ENCODE assay signal across 22 mouse cellular contexts in the genomic region with DNA sequence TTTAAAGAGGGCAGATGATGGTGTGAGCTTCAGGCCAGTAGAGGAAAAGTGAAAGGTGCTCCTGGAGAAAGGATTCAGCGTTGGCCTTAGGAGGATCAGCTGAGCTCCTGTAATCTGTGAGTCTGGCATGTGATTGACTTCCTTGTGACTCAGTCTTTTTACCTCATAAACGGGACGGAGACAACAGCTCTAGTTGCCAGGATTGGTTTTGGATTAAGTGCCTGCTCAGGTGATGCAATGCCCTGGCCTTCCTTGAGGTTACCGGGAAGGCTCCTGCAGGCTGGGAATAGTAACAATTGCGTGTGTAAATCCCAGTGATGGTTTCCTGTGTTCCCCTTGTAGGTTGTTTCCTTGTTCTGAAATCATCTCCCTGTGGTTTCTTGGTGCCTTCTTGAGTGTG. TPM values are rescaled to one million over a fixed set of nuclear protein-coding genes. Genes with fewer than 3 reads are reported as not detected.
A peak's percentile ranks its signal among the peaks of the same experiment; 100 is the strongest.
DNase-seq lines count a peak whose midpoint lies in the region; ATAC-seq and TF ChIP-seq lines count a peak whose summit lies in the region.
"Had no signal": no experiment of that assay in that cellular context is flagged by ENCODE, and none has a peak within 500 bp of the region (broad histone marks: within the 10 kb centered on the region; RNA-seq: fewer than 3 reads in every experiment).

No protein-coding gene starts in this region.

- TF ChIP-seq EP300 in lung, postnatal 0 days (IDR thresholded peaks at IDR 0.05): no peak

- no peak for TF ChIP-seq CTCF in gastrocnemius, adult 2 months (IDR thresholded peaks at IDR 0.05)
- TF ChIP-seq CTCF in lung, postnatal 0 days (IDR thresholded peaks at IDR 0.05): no peak

- no peaks in the 10 kb centered on the region for H3K4me1 ChIP-seq in lung, postnatal 0 days (ENCODE audit: insufficient read depth, low read depth, low read length)
- H3K4me1 ChIP-seq: embryonic facial prominence, embryonic 13.5 days; forebrain, embryonic 13.5 days; forebrain, embryonic 15.5 days had no signal

- H3K36me3 ChIP-seq in lung, postnatal 0 days (ENCODE audit: insufficient read depth, low read length): no peaks in the 10 kb centered on the region
- H3K36me3 ChIP-seq: embryonic facial prominence, embryonic 13.5 days; embryonic facial prominence, embryonic 15.5 days; forebrain, embryonic 15.5 days had no signal

- H3K4me3 ChIP-seq in gastrocnemius, adult 2 months: peak overlapping the region; percentile 46
- no peak overlapping the region for H3K4me3 ChIP-seq in lung, postnatal 0 days (ENCODE audit: low read depth, low read length)
- H3K4me3 ChIP-seq: embryonic facial prominence, embryonic 13.5 days; embryonic facial prominence, embryonic 15.5 days; erythroblast, embryonic 14.5 days; forebrain, embryonic 13.5 days; forebrain, embryonic 15.5 days had no signal

- H3K9me3 ChIP-seq in lung, postnatal 0 days (ENCODE audit: low read length): no peaks in the 10 kb centered on the region; the same call in 1 of the 2 replicates
- H3K9me3 ChIP-seq: embryonic facial prominence, embryonic 13.5 days; embryonic facial prominence, embryonic 15.5 days; forebrain, embryonic 15.5 days had no signal

- no peak overlapping the region for H3K4me2 ChIP-seq in lung, postnatal 0 days (replicated peaks; ENCODE audit: low read depth, low read length)
- H3K4me2 ChIP-seq: embryonic facial prominence, embryonic 13.5 days; embryonic facial prominence, embryonic 15.5 days; forebrain, embryonic 13.5 days; forebrain, embryonic 15.5 days had no signal

- DNase-seq in gastrocnemius, adult 2 months: peak; percentile 18
- DNase-seq in gastrocnemius, adult 8-10 months (ENCODE audit: low spot score in 2 of 2): no peak
- peak; percentile 12 for DNase-seq in lung, postnatal 36 days
- DNase-seq in lung, postnatal 0 days (ENCODE audit: low spot score): no peak
- DNase-seq in fat pad, adult 2 months (ENCODE audit: extremely low read depth, low read depth, low spot score): peak; percentile 89
- no peak for DNase-seq in ovary, postnatal 14 days (ENCODE audit: low spot score)
- no peak for DNase-seq in kidney, adult 11 months
- DNase-seq: adrenal gland, adult 8-10 months; adrenal gland, postnatal 14 days; adrenal gland, postnatal 36 days; cerebellum, adult 11-12 months; cerebellum, adult 2 months; cerebellum, adult 9-10 months; cerebellum, postnatal 10 days; cerebellum, postnatal 36 days; embryo, embryonic 11 days had no signal

- H3K27ac ChIP-seq in gastrocnemius, adult 2 months: peak overlapping the region; percentile 61
- no peak overlapping the region for H3K27ac ChIP-seq in lung, postnatal 0 days (ENCODE audit: low read length)
- H3K27ac ChIP-seq: embryonic facial prominence, embryonic 13.5 days; embryonic facial prominence, embryonic 15.5 days; forebrain, embryonic 13.5 days; forebrain, embryonic 15.5 days had no signal

- no peak overlapping the region for H3K9ac ChIP-seq in lung, postnatal 0 days (replicated peaks; ENCODE audit: low read depth)
- H3K9ac ChIP-seq: embryonic facial prominence, embryonic 13.5 days; embryonic facial prominence, embryonic 15.5 days; forebrain, embryonic 13.5 days; forebrain, embryonic 15.5 days had no signal

- H3K27me3 ChIP-seq in lung, postnatal 0 days (replicated peaks; ENCODE audit: insufficient read depth, low read length): no peaks in the 10 kb centered on the region
- H3K27me3 ChIP-seq: embryonic facial prominence, embryonic 13.5 days; embryonic facial prominence, embryonic 15.5 days; forebrain, embryonic 13.5 days; forebrain, embryonic 15.5 days had no signal

- ATAC-seq in lung, postnatal 0 days: no peak
- ATAC-seq: forebrain, embryonic 13.5 days; forebrain, embryonic 15.5 days had no signal

- 77% methylated on average over 5 of the region's 5 CpGs for WGBS in lung, postnatal 0 days

- intact Hi-C loops in gastrocnemius, adult 2 months (cut with DNase I): no loop called here

RNA-seq across cellular contexts. Expression of gene Rnf144b, which starts 39.5 kb away (rescaled TPM):
- 10 to 100 TPM; 24.0 to 25.9 TPM for total RNA-seq in gastrocnemius, adult 2 months (2021)
- total RNA-seq in gastrocnemius, adult 8-10 months (2022): 10 to 100 TPM; 21.9 to 28.1 (median 22.9) TPM
- polyA plus RNA-seq in lung, postnatal 0 days (2015; fragmentation: Nextera tagmentation; extraction: Ambion mirVana): 3.2 and 4.0 TPM in 2 replicates
- total RNA-seq: MEL had no signal
- polyA plus RNA-seq: erythroblast, embryonic 14.5 days had no signal

RNA-seq across cellular contexts. Expression of gene Dek, which starts 56.0 kb away (rescaled TPM):
- 10 to 100 TPM; 34.8 to 35.4 TPM for total RNA-seq in gastrocnemius, adult 2 months (2021)
- 10 to 100 TPM; 30.6 to 39.9 (median 36.6) TPM for total RNA-seq in gastrocnemius, adult 8-10 months (2022)
- polyA plus RNA-seq in lung, postnatal 0 days (2015; fragmentation: Nextera tagmentation; extraction: Ambion mirVana): 113 and 126 TPM in 2 replicates

Comparison
In these comparisons a context has a peak if more than half of its experiments do, and no peak if none do; other contexts are left out.
1. DNase-seq: peak in gastrocnemius, adult 2 months (single experiment), lung, postnatal 36 days (single experiment) and fat pad, adult 2 months (single experiment); none in gastrocnemius, adult 8-10 months (0 of 2), lung, postnatal 0 days (single experiment), ovary, postnatal 14 days (single experiment) and kidney, adult 11 months (single experiment).